Mouse (Mus musculus): ENCODE data around the gene Pla2g4b.
A peak's percentile ranks its signal among the peaks of the same experiment; 100 is the strongest.

The Pla2g4b gene

GRCm38 (mm10) chr2:120065243-120065642, 32.0 kb downstream of the Pla2g4b start:
- DNase-seq = no peak

DNA sequence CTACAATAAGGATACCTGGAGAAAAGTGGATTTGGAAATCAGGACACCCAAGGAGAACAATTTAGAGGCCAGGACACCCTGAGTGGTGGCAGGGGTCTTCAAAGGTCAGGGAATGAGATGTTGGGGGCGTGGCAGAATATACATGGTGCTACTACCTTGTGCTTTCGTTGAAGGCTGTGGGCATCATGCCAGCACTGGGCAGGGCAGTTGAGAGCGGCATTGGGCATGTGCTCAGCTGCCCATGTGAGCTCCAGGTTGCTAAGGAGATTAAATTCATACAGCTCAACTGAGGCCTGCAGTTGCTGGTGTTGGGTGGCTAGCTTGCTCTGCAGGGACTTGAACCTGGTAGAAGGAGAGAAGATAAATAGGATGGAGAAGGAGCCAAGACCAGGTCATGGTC, 33.0 kb downstream of the Pla2g4b start:
- DNase-seq = no peak

DNA sequence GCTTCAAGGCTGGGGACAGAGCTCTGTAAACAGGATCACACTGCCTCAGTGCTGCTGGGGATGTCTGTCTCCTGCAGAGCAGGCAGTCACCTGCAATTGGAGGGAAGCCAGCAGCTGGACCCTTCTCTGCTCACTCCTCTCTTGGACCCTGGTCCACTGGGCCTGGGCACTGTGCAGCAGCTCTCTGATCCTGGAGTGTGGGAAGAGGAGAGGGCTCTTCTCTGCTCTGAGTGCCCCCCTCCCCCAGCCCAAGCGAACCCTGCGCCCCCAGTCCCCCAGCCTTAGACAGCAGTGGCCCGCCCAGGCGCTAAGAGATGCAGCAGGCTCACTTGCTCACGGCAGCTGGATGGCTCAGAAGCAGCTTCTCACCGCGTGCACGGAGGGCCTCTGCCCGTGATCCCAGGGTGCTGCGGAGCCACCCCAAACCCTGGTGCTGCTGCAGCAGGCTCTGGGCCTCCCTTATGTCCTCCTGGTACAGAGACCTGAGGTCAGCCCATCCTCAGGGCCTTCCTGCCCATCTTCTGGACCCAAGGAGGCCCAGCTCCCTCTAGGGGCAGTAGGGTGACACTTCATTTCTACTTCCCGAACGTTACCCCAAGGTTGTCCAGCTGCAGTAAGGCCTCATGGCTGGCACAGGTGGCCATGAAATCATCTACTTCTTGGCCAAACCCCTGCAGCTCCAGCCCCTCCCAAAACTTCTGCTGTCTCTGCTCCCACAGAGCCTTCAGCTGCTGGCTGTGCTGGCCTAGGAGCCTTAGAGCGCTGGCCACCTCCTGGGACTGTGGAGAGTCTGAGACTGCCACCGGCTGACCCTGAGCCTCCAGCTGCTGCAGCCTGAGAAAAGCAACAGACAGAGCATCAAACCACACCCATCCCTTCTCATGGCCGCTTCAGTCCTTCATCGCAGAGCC, 35.6 kb downstream of the Pla2g4b start:
- DNase-seq = no peak

DNA sequence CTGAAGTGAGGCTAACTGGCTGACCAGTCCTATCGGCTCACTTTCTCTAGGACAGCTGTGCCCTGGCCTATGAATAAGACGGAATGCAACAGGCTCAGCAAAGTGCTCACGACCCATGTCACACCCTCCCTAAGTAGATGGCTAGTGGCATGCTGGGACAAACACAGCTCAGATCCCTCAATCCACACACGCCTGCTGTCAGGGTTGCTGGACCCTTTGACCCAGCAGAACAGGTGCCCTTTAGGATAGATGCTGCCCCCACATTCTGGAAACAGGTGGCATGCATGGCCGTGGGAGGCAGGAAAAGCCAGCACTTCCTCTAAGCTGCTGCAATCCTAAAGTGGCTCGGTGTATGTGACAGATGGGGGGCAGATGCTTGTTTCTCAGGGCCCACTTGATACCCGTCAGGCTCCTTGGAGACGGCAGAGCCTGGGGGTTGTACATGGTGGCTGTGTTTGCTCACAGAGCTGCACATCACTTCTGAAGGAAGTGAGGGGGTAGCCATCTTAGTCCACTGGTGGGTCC, 36.3 kb downstream of the Pla2g4b start:
- no peak for DNase-seq

DNA sequence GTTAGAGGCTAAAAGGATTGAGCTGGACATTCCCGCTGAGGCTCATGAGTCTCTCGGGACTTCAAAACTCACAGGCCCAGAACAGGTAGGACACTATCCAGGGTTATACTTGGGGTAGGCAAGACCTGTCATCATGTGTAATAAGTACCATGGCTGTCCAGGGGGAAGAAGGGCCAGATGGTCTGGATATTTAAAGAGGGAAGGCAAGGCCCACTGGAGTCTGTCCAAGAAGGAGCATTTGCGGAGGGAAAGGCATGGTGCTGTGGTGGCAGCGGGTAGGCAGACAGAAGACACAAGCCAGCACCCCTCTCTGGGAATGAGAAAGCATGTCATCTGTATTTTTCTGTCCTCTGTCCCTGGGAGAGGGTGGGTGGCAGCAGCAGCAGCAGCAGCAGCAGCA, 40.9 kb downstream of the Pla2g4b start:
- DNase-seq = no peak

GRCm38 (mm10) chr2:120076076-120076705, 43.0 kb downstream of the Pla2g4b start:
- peak; percentile 11 to 22 for DNase-seq

DNA sequence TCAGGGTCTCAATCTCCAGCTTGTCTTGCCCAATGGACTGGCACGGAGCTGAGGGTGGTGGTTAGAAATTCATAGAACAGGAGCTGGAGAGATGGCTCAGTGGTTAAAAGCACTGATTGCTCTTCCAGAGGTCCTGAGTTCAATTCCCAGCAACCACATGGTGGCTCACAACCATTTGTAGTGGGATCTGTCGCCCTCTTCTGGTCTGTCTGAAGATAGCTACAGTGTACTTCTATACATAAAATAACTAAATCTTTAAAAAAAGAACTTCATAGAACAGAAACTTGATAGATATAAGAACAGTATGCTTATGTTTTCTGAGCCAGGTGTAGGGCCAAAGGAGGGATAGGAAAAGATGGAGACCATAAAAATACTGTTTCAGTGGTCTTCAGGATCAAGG, 49.2 kb downstream of the Pla2g4b start:
- no peak for DNase-seq

DNA sequence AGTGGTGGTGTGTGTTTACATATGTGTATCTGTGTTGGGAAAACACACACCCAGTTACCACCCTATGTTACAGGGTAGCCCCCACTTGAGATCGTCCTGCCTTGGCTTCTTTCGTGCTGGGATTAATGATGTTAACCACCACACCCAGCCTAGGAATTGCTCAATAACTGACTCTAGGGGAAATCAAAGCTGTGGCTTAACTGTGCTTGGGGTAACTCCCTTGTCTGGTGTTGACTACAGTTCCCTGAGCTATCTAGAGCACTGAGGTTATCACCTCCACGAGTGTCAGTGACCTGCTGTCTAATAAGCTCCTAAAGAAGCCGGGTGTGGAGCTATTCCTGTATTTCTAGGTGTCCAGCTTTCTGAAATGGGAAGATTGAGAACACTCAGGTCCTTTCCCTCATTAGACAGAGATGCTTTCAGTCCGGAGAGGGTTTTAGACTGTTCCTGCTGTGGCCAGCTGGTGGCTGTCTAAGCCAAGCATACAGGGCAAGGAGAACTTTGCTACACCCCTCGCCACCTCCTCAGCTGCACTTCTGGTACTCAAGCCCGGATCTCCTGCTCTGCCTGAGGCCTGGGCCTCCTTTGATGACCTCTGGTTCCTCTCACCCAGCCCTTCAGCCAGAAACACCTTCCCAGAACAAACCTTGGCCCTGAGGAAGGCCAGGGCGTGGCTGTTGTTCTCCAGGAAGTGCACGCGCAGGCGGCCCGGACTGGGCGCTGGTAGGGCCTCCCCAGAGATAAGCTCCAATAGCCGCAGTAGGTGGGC, 51.6 kb downstream of the Pla2g4b start:
- DNase-seq = no peak

GRCm38 (mm10) chr2:120086038-120086437, 52.8 kb downstream of the Pla2g4b start:
- DNase-seq = no peak

- DNase-seq = no peak
These were observed 54.2 kb downstream of the Pla2g4b start for GRCm38 (mm10) chr2:120087391-120087790.

- no peak for DNase-seq
These were observed 54.7 kb downstream of the Pla2g4b start for GRCm38 (mm10) chr2:120087897-120088296.

DNA sequence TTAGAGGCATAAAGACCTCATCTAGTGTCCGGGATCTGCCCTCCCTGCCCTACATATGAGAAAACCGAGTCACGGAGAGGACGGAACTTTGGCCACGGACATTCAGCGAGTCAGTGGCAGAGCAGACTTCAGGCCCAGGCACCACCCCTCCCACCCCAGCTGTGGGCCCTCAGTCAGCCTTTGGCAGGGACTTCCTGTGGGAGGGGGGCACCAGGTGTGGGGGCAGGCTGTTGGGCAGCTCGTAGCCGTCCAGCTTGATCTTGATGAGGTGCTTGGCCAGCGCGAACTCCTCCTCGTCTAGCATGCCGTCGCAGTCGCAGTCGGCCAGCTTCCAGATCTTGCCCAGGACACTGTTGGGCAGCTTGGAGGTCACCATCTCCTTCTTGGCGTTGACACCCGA, 57.8 kb downstream of the Pla2g4b start:
- no peak for DNase-seq
